Mouse (Mus musculus) T-helper 2 cell (primary cell): ENCODE measurements around the gene Gm44790.

ENCODE experiments used
- in situ Hi-C: fragments of 300-600 bp; cut with MboI, MseI; formaldehyde crosslinking; loops from one replicate; pipeline ENCODE4 v1.15.1; 2025; ENCODE audit warnings: high pct_unique_total_duplicates

Gm44790 gene

DNA sequence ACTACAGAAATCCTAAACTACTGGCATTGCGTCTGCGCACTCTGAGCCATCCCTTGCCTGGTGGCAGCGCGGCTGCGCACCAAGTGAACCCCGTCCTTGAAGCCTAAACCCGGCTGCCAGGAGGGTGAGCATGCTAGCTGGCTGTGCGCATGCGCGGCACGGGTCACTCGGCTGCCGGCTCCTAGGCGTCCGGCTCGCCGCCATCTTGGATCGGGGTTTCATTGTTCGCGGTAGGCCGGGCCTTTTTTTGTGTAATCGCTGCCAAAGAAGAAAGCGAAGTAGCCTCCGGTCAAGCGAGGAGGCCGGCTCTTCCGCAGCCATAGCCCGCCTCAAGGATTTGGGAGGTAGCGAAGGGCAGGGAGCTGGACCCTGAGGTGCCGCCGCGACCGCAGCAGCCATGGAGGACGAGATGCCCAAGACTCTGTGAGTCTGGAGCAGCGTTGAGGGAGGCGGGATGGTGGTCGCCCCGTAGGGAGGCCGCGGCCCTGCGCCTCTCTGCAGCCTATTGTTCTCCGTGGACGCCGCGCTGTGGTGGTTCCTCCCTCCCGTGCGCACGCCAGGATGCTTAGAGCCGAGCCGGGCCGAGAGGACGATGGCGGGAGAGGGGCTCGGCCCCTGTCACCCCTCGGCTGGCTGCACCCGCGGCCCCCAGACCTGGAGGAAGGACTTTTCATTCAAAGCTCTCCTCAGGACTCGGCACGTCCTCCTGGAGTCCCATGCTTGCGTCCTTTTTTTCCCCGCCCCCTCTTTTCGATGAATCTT, 22.2 kb upstream of the Gm44790 start, which contains the start of gene Tia1:
Gene Tia1, plus strand, starts transcription at position 120 of the 762 bp plus-strand sequence.
- in situ Hi-C loops: loop anchor here (5.0 kb wide), 1 partner anchor 37 kb away; the partner anchor contains the start of gene Fam136a

DNA sequence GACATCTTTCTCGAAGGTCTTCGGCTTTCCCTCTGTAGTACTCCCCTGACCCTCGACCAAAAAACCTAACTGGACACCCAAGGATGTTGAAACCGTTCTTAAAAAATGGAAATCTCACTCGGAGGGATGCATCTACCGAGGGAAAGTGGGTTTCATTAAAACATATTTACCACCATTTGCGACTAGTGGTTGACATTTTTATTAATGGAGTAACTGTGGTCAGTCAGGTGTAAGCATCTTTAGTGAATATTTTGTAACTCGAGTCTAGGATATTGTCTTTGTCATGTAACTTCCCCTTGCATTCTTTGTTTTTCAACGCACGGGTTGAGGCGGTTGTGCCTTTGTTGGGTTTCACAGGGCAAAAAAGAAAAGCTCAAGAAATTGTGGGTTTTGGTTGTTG, 21.5 kb upstream of the Gm44790 start:
- in situ Hi-C loops: loop anchor here (5.0 kb wide), 1 partner anchor 38 kb away; the partner anchor contains the start of gene Fam136a

DNA sequence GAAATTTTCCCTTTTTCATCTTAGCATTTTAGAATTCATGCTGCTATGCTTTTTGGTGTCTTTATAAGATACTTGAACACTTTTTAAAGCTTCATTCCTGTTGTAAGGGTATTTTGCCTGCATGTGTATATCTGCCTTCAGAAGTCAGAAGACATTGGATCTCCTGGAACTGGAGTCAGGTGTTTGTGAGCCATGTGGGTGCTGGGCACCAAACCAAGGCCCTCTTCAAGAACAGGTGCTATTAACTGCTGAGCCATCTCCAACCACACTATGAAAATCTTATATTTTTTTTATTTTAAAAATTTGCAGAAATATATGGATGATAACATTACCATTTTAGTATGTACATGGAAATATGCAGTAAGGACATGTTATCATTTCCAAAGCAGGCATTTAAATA, 20.2 kb upstream of the Gm44790 start:
- in situ Hi-C loops: no loop called here

DNA sequence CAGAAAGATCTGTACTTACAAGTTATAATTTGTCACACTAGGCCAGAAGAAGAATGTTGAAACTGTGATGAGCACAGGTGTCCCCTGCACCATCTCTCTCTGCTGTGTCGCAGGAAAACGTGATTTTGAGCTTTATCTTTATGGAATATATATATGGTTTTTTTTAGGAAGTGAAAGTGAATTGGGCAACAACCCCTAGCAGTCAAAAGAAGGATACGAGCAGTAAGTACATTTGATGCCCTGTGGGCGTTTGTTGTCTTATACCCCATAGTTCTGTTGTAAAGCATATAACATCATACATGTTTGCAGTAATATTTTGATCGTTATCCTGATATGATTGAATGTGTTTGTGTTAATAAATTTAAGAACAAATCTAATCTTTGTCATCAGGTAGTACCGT, 7.7 kb upstream of the Gm44790 start:
- in situ Hi-C loops: no loop called here

DNA sequence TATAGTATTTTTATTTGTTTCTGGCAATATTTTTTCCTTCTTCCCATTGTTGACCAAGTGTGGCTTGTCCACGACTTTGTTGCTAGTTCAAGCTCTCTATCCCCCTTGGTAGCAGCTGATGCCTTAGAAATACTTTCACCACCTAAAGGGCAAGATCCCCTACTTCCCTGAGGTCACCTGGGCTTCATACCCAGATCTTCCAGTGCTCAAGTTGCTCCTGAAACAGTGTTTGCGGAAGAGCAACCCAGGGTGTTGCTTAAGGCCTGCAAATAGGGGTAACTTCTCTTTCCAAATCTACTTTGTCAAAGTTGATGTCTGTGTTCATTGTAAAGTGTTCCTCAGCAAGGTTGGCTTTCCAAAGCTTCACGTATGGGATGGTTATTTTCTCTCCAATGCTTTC, 7.2 kb upstream of the Gm44790 start:
- in situ Hi-C loops: no loop called here

DNA sequence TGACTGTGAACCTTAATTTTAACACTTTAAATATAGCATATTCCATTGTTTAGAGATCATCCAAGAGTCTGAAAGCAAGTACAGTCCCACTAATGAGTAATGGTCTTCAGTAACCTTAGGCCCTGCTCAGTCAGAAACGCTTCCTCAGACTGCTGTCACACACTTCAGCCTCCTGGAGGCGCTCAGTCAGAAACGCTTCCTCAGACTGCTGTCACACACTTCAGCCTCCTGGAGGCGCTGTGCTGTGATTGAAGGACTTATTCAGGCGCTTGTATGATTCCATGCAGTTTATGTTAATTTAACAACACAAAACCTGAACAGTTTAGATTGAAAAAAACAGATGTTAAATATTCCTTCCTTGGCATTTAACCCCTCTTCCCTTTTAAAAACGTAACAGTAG, 6.0 kb upstream of the Gm44790 start:
- in situ Hi-C loops: no loop called here

DNA sequence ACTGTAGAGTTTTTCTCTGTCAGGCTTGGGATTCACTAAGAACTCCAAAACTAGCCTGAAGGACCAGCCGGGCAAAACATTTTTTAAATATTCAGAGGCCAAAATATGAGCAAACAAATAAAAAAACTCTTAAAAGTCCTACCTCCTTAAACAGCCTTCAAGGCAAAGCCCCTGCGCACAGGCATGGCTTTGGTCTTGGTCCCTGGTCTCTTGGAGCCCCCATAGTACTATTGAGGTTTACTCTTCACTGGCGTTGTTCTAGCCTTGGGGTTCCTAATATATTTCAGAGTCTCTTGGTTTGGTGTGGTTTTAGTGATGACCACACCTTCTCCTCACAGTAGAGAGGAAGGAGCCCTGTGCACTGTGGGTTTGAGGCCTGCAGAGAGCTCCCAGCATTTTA, 5.1 kb downstream of the Gm44790 start:
- in situ Hi-C loops: no loop called here

DNA sequence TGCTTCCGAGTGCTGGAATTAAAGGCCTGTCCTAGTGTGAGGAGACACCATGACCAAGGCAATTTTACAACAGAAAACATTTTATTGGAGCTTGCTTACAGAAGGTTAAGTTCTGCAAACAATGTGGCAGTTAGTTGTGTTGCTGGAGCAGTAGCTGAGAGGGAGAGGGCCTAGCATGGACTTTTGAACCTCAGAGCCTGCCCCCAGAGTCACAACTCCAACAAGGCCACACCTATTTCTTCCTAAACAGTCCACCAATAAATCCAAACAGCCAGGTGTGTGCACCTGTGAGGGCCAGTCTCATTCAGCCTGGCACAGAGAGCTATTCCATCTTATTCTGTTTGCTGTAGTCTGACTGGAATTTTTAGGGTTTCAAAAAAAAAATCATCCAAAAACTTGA, 7.2 kb downstream of the Gm44790 start:
- in situ Hi-C loops: no loop called here

DNA sequence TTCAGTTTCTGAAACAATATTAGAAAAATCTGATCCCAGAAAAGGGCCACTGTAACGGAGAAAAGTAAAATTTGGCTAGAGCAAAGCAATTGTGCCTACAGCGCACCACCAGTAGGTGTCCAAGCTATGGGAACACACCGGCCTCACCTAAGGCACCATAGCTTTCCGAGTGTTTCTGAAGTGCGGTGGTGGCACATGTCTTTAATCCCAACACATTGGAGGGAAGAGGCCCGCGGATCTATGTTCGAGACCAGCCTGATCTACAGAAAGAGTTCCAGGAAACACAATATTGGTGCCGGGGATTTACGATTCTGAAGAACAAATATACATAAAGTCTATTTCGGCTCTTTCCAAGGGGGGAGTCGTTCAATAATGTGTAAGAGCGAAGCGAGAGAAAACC, 11.3 kb downstream of the Gm44790 start:
- in situ Hi-C loops: no loop called here

DNA sequence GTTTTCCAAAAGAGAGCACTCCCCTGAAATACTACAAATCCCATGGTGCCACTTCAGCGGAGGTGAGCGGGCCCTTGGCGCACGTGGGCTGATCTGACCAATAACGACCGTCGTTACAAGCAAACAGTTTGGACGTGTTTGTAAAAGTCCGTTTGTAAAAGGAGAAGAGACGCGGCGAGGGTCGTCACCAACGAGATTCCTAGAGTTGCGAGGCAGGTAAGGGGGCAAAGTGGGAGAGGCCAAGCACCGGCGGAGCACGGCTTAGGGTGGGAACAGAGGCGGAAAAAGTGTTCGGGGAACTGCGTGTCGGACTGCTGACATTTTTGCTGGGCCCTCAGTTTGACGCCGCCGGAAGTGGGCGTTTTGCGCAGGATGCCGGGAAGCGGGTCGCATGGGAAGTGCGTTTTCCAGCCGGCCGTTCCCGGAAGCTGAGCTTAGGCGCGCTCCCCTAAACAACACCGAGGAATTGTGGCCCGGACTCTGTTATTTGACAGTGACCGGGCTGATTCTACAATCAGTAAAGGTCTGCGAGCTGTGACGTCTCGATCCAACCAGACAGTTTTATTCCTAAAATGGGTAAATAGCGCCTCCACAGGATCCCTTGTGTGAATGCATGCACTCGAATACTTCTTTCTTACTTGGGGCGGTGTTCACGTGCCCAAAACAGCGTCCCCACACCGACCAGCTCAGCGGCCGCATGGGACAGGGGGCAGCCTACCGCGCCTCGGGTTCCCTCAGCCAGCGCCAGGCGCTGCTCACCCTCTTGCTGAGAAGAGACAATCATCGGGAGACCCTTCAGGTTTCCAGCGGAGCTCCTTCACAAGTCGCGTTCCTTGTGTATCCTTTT, 12.0 kb downstream of the Gm44790 start, which contains the start of gene C87436:
Gene C87436, plus strand, starts transcription at position 103 of the 847 bp plus-strand sequence.
- in situ Hi-C loops: no loop called here

DNA sequence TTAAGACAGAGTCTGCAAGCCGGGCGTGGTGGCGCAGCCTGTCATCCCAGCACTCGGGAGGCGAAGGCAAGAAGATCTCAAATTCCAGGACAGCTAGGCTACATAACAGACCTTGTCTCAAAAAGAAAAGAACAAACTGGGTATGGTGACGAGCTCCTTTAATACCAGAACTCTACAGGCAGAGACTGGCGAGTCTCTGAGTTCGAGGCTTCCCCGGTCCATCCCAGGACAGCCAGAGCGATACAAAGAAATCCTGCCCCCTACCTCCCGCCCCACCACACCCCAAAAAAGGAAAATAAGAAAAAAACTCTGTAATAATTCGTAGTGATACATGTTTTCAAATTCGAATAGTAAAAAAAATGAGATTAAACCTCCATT, 12.7 kb downstream of the Gm44790 start:
- in situ Hi-C loops: no loop called here

DNA sequence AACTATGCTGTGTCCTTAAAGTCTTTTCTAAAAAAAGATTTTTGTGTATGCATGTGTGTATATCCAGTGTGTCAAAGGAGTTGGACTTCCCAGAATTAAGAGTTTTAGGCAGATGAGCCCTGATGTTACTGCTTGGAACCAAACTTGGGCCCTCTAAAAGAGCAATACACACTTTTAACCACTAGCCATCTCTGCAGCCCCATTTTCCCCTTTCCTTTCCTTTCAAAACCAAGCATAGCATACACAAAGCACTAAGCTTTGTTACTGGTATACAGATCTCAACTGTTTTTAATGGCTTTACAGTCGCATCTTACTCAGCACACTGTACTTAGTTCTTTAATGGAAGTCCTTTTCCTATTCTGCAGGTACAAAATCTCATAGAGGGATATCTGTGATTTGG, 13.1 kb downstream of the Gm44790 start:
- in situ Hi-C loops: no loop called here

DNA sequence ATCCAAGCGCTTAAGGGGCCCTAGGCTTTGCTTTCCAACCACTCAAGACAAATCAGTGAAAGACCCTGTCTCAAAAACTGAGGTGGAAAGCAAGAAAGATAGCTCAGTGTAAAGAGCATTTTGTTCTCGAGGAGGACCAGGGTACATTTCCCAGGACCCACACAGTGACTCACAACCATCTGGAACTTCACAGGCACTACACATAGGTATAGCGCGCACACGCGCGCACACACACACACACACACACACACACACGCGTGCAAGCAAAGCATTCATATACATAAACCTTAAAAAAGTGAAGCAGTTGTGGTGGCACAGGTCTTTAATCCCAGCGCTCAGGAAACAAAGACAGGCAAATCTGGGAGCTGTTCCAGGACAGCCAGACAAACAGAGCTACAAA, 15.1 kb downstream of the Gm44790 start:
- in situ Hi-C loops: no loop called here

DNA sequence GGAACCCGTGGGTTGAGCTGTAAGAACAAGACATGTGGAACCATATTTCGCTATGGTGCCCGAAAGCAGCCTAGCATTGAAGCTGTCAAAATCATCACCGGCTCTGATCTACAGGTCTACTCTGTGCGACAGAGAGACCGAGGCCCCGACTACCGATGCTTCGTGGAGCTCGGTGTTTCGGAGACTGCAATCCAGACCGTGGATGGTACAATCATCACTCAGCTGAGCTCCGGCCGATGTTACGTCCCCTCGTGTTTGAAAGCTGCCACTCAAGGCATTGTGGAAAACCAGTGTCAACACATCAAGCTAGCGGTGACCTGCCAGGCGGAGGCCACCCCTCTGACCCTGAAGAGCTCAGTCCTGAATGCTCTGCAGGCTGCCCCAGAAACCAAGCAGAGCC, 19.1 kb downstream of the Gm44790 start:
- in situ Hi-C loops: no loop called here

DNA sequence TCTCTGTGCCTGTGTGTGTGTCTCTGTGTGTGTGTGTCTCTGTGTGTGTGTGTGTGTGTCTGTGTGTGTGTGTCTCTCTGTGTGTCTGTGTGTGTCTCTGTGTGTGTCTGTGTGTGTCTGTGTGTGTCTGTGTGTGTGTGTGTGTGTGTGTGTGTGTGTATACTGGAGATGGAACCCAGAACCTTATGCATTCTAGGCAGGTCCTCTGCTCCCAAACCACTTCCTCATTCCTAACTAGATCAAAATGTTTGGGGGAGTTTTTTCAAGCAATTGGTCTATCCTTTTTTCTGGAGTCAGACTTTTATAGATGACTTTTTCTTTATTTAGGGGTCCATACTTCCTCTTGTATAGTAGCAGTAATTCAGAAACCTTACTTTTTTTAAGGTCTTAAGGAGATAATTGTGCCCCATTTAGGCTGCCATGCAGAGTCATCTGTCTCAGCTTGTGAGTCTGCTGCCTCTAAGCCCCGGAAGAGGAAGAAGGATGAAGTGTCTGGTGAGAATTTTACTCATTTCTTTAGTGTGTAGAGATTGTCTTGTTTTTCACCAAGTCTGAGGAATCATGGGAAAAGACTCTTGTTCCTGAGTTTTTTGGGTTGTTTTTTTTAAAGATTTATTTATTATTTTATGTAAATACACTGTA, 20.6 kb downstream of the Gm44790 start:
- in situ Hi-C loops: no loop called here

DNA sequence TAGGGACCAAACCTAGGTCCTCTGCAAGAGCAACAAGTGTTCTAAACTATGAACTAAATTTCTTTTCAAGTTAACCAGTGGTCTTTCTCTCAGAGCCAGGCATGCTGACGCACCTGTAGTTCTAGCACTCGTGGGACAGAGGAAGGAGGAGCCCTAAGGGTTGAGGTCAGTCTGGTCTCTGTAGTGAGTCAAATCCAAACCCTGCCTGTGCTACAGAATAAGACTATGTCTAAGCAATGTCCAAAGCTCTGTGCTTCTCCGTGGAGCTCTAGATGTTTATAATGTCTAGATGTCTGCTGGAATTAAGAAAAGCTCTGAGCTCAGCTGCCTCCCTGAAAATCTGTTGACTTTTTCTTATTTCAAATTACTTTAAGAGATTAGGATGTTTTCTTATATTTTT, 30.3 kb downstream of the Gm44790 start:
- in situ Hi-C loops: no loop called here

DNA sequence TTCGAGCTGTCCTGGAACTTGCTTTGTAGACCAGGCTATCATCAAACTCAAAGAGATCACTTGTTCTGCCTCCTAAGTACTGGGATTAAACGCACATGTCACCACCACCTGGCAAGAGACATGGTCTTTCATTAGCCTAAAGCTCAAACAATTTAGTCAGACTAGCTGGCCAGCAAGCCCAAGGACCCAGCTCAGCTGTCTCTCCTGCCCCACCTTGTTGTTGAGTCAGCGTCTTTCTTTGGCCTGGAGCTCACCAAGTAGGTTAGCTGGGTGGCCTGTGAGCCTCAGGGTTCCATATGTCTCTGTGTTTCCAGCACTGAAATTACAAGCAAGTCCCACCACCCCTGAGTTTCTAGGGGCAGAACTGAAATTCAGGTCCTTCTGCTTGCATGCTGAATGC, 36.6 kb downstream of the Gm44790 start:
- in situ Hi-C loops: no loop called here

DNA sequence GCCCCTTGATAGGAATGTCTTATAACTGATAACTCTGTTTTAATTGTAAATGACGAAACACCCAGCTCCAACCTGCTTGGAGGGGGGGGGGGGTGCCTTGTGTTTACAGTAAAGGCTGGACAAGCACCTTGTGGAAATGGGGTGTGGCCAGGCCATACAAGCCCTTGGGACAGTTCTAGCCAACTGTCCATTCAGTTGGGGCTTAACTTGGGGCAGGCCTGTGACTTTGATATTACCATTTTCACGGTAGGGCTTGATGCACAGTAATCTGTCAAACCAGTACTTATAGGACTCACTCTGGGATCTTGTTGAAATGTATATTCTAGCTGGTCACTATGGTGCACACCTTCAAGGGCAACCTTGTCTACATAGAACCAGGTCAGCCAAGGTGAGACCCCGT, 44.9 kb downstream of the Gm44790 start:
- in situ Hi-C loops: loop anchor here (10.0 kb wide), 1 partner anchor 53 kb away; the partner anchor contains the start of gene Pcbp1

DNA sequence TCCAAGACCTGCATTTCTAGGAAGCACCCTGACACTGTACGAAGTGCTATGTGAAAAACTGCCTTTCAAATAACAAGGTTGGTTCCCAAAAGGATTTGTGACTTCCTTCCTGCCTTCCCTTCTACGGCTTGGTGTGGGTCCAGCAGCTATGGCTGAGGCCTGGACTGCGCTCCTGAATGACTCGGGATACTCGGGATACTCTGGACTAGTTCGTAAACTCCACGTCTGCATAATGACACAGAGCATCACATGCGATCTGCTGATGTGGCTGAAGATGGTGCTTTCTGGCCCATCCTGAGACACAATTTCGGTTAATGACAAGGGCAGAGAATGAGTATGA, 45.3 kb downstream of the Gm44790 start:
- in situ Hi-C loops: loop anchor here (10.0 kb wide), 1 partner anchor 53 kb away; the partner anchor contains the start of gene Pcbp1

DNA sequence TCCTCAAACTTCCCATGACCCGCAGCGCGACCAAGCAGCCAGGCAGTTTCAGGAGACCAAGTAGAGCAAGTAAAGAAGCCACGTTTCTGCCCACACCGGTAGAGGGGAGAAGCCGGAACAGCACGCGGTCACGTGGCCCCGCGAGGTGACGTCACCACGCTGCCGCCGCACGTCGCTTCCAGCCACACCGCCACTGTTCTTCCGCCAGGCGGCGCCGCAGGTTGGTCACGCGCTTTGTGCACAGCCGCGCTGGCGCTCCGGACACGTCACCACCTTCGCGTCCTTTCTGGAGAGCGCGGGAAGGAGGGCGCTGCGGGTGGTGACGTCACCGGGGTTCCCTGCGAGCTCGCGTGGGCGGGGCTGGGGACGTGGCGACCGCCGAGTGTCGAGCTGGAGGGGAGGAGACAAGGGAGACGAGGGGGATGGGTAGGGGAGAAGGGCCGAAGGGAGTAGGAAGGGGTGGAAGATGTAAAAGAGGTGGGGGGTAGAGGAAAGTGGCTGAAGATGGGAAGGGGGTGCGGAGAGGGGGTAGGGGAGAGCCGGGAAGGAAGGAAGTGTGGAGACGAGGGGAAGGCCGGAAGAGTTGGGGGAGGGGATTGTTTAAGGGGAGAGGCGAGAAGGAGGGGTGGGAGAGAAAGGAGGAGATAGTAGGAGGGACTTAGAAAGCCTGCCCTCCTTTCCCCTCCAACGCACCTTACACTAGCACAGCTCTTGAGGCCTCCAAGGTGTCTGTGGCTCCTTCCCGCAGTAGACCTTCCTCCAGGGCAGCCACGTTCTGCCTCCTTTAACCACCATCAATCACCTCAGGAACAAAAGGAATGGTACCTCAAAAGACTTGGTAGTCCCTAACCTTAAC, 45.9 kb downstream of the Gm44790 start:
- in situ Hi-C loops: loop anchor here (10.0 kb wide), 1 partner anchor 52 kb away; the partner anchor contains the start of gene Pcbp1

DNA sequence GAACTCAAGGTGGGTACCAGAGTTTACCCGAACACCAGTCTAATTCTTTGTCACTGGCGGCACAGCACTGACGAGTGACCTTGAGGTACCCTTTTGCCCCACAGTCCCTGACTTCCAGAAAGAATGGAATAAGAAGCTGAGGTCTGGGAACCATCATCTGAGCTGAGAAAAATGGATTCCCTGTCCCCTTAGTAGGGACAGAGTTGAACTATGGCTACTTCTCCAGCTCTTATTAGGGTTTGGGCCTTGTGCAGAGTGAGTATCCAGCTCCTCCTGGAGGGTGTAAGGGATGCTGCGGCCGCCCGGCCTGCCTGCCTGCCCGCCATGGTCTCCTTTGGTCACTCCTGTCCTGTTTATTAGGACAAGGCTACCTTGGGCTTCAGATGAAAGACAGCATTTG, 46.6 kb downstream of the Gm44790 start:
- in situ Hi-C loops: loop anchor here (10.0 kb wide), 1 partner anchor 52 kb away; the partner anchor contains the start of gene Pcbp1
